Mouse (Mus musculus): ENCODE results near the gene Kmt2e.

- TF ChIP-seq CTCF (IDR thresholded peaks at IDR 0.05; ENCODE audit: low read depth, low read length) (no peak), EP300 (IDR thresholded peaks at IDR 0.05; ENCODE audit: insufficient read depth, low read depth, low read length) (no peak), POLR2A (IDR thresholded peaks at IDR 0.05; ENCODE audit: insufficient read depth, low read length) (no peak)
These were observed 13.8 kb upstream of the Kmt2e start for GRCm38 (mm10) chr5:23420410-23420809.
